Mouse (Mus musculus) layer of hippocampus, postnatal 36 days (tissue): ENCODE results near the gene Atat1. TPM values are rescaled to one million over a fixed set of nuclear protein-coding genes. Genes with fewer than 3 reads are reported as not detected.

Source experiments
- microRNA-seq, 2 experiments: library from miRNA; unstranded; fragments of <30 nt; microRNA quantifications; one replicate each; pipeline ENCODE4 v1.2.0; 2021
- total RNA-seq, 2 experiments: library from RNA; stranded (reverse); gene quantifications; 2 replicates each; pipeline ENCODE4 v1.2.3; 2021

The Atat1 gene
- total RNA-seq, 2 experiments from 2014 or later: 60.6 to 61.7 TPM

Small RNA genes lying within 50 kb of the gene (microRNA-seq; reads per million reads assigned to microRNA genes)
- 0 reads per million in 2 experiments for gene Gm28033
- gene Mir1894: 0 to 0.30 reads per million in 2 experiments

Other genes with a start within 250 kb of the Atat1 start
- gene Vars2, start 242.5 kb downstream of the Atat1 start, total RNA-seq: 10 to 100 TPM; 41.8 to 43.4 TPM
- gene Gtf2h4, start 236.3 kb downstream of the Atat1 start, total RNA-seq: 10 to 100 TPM; 31.1 to 32.1 TPM
- gene Ddr1, start 205.5 kb downstream of the Atat1 start, total RNA-seq: 10 to 100 TPM; 62.7 to 63.9 TPM
- gene Ier3, start 88.4 kb downstream of the Atat1 start, total RNA-seq: 1 to 10 TPM; 4.2 to 6.5 TPM
- gene Flot1, start 86.8 kb downstream of the Atat1 start, total RNA-seq: 100 to 1,000 TPM; 124 to 132 TPM
- 100 to 1,000 TPM; 360 to 381 TPM for gene Tubb5, start 71.8 kb downstream of the Atat1 start, total RNA-seq
- gene Mdc1, start 68.6 kb downstream of the Atat1 start, total RNA-seq: 10 to 100 TPM; 13.1 to 19.5 TPM
- 1 to 10 TPM; 1.5 to 2.2 TPM for gene Nrm, start 48.8 kb downstream of the Atat1 start, total RNA-seq
- 1 to 10 TPM; 7.4 to 9.5 TPM for gene Ppp1r18, start 44.5 kb downstream of the Atat1 start, total RNA-seq
- 10 to 100 TPM; 32.0 to 37.4 TPM for gene Dhx16, start 30.3 kb downstream of the Atat1 start, total RNA-seq
- gene 2310061I04Rik, start 12.6 kb downstream of the Atat1 start, total RNA-seq: 10 to 100 TPM; 56.3 to 57.9 TPM
- gene Mrps18b, start 6.3 kb upstream of the Atat1 start, total RNA-seq: 10 to 100 TPM; 37.0 to 39.3 TPM
- gene Ppp1r10, start 6.4 kb upstream of the Atat1 start, total RNA-seq: 10 to 100 TPM; 78.6 to 82.8 TPM
- gene Abcf1, start 59.7 kb upstream of the Atat1 start, total RNA-seq: 10 to 100 TPM; 70.0 to 71.3 TPM
- 100 to 1,000 TPM; 139 to 143 TPM for gene Gnl1, start 69.8 kb upstream of the Atat1 start, total RNA-seq
- 10 to 100 TPM; 47.7 to 53.8 TPM for gene Prr3, start 70.2 kb upstream of the Atat1 start, total RNA-seq
- 1 to 10 TPM; 2.5 to 2.8 TPM for gene H2-T24, start 110.5 kb upstream of the Atat1 start, total RNA-seq
- gene H2-T23, start 122.8 kb upstream of the Atat1 start, total RNA-seq: 1 to 10 TPM; 4.7 to 5.0 TPM
- 10 to 100 TPM in 1 of 2 experiments, 1 to 10 TPM in 1; 9.0 to 11.0 TPM for gene H2-T22, start 132.7 kb upstream of the Atat1 start, total RNA-seq
- under 1 TPM in 1 of 2 experiments, not detected in 1; 0.22 TPM for gene Gm6034, start 132.9 kb upstream of the Atat1 start, total RNA-seq
- gene Gm11127, start 148.3 kb upstream of the Atat1 start, total RNA-seq: 1 to 10 TPM; 1.2 to 1.9 TPM
- under 1 TPM in 1 of 2 experiments, not detected in 1; 0.23 TPM for gene Gm19684, start 211.6 kb upstream of the Atat1 start, total RNA-seq
- gene Gm7030, start 219.3 kb upstream of the Atat1 start, total RNA-seq: not detected